Comparison of ENCODE assay signal across 9 mouse cellular contexts in genomic region chr11:84525421-84526274, GRCm38 (mm10). TPM values are rescaled to one million over a fixed set of nuclear protein-coding genes. Genes with fewer than 3 reads are reported as not detected.
DNase-seq lines count a peak whose midpoint lies in the region; ATAC-seq and TF ChIP-seq lines count a peak whose summit lies in the region.
"Had no signal": no experiment of that assay in that cellular context is flagged by ENCODE, and none has a peak within 500 bp of the region (broad histone marks: within the 10 kb centered on the region; RNA-seq: fewer than 3 reads in every experiment).

TSS of gene Lhx1 (minus strand) at chr11:84525535.

- H3K9me3 ChIP-seq in forebrain, embryonic 12.5 days: no peaks in the 10 kb centered on the region
- H3K9me3 ChIP-seq in midbrain, embryonic 14.5 days (ENCODE audit: control insufficient read depth, low read length): no peaks in the 10 kb centered on the region

- H3K4me1 ChIP-seq in heart, adult 2 months (ENCODE audit: control insufficient read depth, insufficient read depth, low read length): no peaks in the 10 kb centered on the region; the same call in 1 of the 2 replicates
- peaks cover 49% of the 10 kb centered on the region for H3K4me1 ChIP-seq in forebrain, embryonic 12.5 days
- H3K4me1 ChIP-seq in kidney, adult 2 months (ENCODE audit: control insufficient read depth, insufficient read depth, low read length): peaks cover 5% of the 10 kb centered on the region; the same call in 1 of the 2 replicates
- H3K4me1 ChIP-seq in midbrain, embryonic 14.5 days (ENCODE audit: control insufficient read depth, insufficient read depth, low read length): peaks cover 7% of the 10 kb centered on the region

- no peak for TF ChIP-seq EP300 in heart, adult 2 months (IDR thresholded peaks at IDR 0.05; ENCODE audit: insufficient read depth, low read depth, low read length)

- H3K4me3 ChIP-seq in heart, adult 2 months: peak within 1 kb of the TSS; percentile 40
- peak within 1 kb of the TSS; percentile 46 for H3K4me3 ChIP-seq in forebrain, embryonic 12.5 days (replicated peaks)
- peak within 1 kb of the TSS; percentile 93 for H3K4me3 ChIP-seq in kidney, adult 2 months (ENCODE audit: insufficient read depth, low read depth, low read length)
- H3K4me3 ChIP-seq in midbrain, embryonic 14.5 days (replicated peaks; ENCODE audit: low read depth, low read length): peak within 1 kb of the TSS; percentile 57

- peak; percentile 93 for ATAC-seq in forebrain, embryonic 12.5 days (ENCODE audit: low FRiP score)
- ATAC-seq in midbrain, embryonic 14.5 days (ENCODE audit: low FRiP score, low TSS enrichment): peak; percentile 89

- H3K27ac ChIP-seq in heart, adult 2 months: no peak within 1 kb of the TSS
- peak within 1 kb of the TSS; percentile 50; the same call in 1 of the 2 replicates for H3K27ac ChIP-seq in forebrain, embryonic 12.5 days
- H3K27ac ChIP-seq in kidney, adult 2 months (ENCODE audit: insufficient read depth, low read depth, low read length): peak within 1 kb of the TSS; percentile 93
- peak within 1 kb of the TSS; percentile 90 for H3K27ac ChIP-seq in midbrain, embryonic 14.5 days (replicated peaks; ENCODE audit: low read depth, low read length)
- H3K27ac ChIP-seq: macrophage had no signal

- peak; percentile 25 to 45 for DNase-seq in heart, adult 2 months
- no peak for DNase-seq in heart, adult 8-10 months (ENCODE audit: low spot score)
- DNase-seq in brain, adult 2 months (ENCODE audit: low read depth, low spot score): peak; percentile 93
- peak; percentile 93 for DNase-seq in kidney, adult 2 months
- peak; percentile 95 for DNase-seq in midbrain, embryonic 14.5 days
- DNase-seq in adipocyte (ENCODE audit: low spot score): no peak
- no peak for DNase-seq in layer of hippocampus, postnatal 10 days (ENCODE audit: low spot score in 2 of 2)

- no peak for TF ChIP-seq POLR2A in heart, adult 2 months (IDR thresholded peaks at IDR 0.05; ENCODE audit: insufficient read depth, low read depth, low read length)
- peak; percentile 66 for TF ChIP-seq POLR2A in kidney, adult 2 months (IDR thresholded peaks at IDR 0.05; ENCODE audit: low read depth, low read length)

- no peaks in the 10 kb centered on the region for H3K79me2 ChIP-seq in heart, adult 2 months (replicated peaks; ENCODE audit: control insufficient read depth, insufficient read depth, low read length)

- WGBS in heart, adult 2 months: 1% methylated on average over 64 of the region's 64 CpGs
- WGBS in forebrain, embryonic 12.5 days: under 1% methylated on average over 64 of the region's 64 CpGs
- 1% methylated on average over 64 of the region's 64 CpGs for WGBS in kidney, adult 2 months
- WGBS in midbrain, embryonic 14.5 days: under 1% methylated on average over 64 of the region's 64 CpGs

- intact Hi-C loops in heart, adult 2 months (cut with DNase I): no loop called here

- TF ChIP-seq CTCF in heart, adult 2 months (IDR thresholded peaks at IDR 0.05): no peak
- TF ChIP-seq CTCF in kidney, adult 2 months (conservative IDR thresholded peaks at IDR 0.05; ENCODE audit: insufficient read depth, insufficient read length, low read depth, low read length): no peak

- peak within 1 kb of the TSS; percentile 85 for H3K4me2 ChIP-seq in forebrain, embryonic 12.5 days
- H3K4me2 ChIP-seq in midbrain, embryonic 14.5 days (ENCODE audit: low read length): peak within 1 kb of the TSS; percentile 71

- H3K36me3 ChIP-seq in heart, adult 2 months (ENCODE audit: control insufficient read depth, insufficient read depth, low read length): no peaks in the 10 kb centered on the region
- no peaks in the 10 kb centered on the region for H3K36me3 ChIP-seq in forebrain, embryonic 12.5 days (replicated peaks)
- H3K36me3 ChIP-seq in kidney, adult 2 months (ENCODE audit: control insufficient read depth, insufficient read depth, low read length): no peaks in the 10 kb centered on the region
- 0 out of 2 replicates have a peak, but pooled peaks cover 7% of the 10 kb centered on the region for H3K36me3 ChIP-seq in midbrain, embryonic 14.5 days (ENCODE audit: control insufficient read depth, insufficient read depth, low read length)

- no peak within 1 kb of the TSS for H3K9ac ChIP-seq in heart, adult 2 months (ENCODE audit: low read depth, low read length)
- H3K9ac ChIP-seq in forebrain, embryonic 12.5 days: peak within 1 kb of the TSS; percentile 56
- peak within 1 kb of the TSS; percentile 66 for H3K9ac ChIP-seq in midbrain, embryonic 14.5 days (replicated peaks; ENCODE audit: low read length)

- H3K27me3 ChIP-seq in heart, adult 2 months (ENCODE audit: control insufficient read depth, insufficient read depth, low read length): peaks cover 60% of the 10 kb centered on the region
- peaks cover 100% of the 10 kb centered on the region for H3K27me3 ChIP-seq in forebrain, embryonic 12.5 days
- 0 out of 2 replicates have a peak, but pooled peaks cover 2% of the 10 kb centered on the region for H3K27me3 ChIP-seq in kidney, adult 2 months (replicated peaks; ENCODE audit: control insufficient read depth, insufficient read depth, low read length)
- peaks cover 80% of the 10 kb centered on the region for H3K27me3 ChIP-seq in midbrain, embryonic 14.5 days (ENCODE audit: control insufficient read depth, insufficient read depth, low read length)

RNA-seq across cellular contexts. Expression of gene Lhx1, which starts in this region (rescaled TPM):
- not detected for total RNA-seq in heart, adult 2 months (2021)
- polyA plus RNA-seq in heart, adult 2 months (2012; rRNA removed): not detected in 2 replicates
- total RNA-seq in heart, adult 8-10 months (2022): not detected
- 16.4 and 16.8 TPM in 2 replicates for polyA plus RNA-seq in forebrain, embryonic 12.5 days (2016; fragmentation: Nextera tagmentation; extraction: Ambion mirVana)
- polyA plus RNA-seq in kidney, adult 2 months (2012; rRNA removed): 12.8 and 16.7 TPM in 2 replicates
- polyA plus RNA-seq in midbrain, embryonic 14.5 days (2014; fragmentation: Nextera tagmentation; extraction: Ambion mirVana): 49.8 and 53.0 TPM in 2 replicates
- 1 to 10 TPM; 1.3 to 2.0 TPM for total RNA-seq in layer of hippocampus, postnatal 10 days (2021)
- polyA plus RNA-seq: macrophage had no signal

Comparison
In these comparisons a context has a peak if more than half of its experiments do, and no peak if none do; other contexts are left out.
1. RNA of gene Lhx1 (polyA plus RNA-seq): 49.8 to 53.0 TPM in midbrain, embryonic 14.5 days, 16.4 to 16.8 TPM in forebrain, embryonic 12.5 days and 12.8 to 16.7 TPM in kidney, adult 2 months; not detected in heart, adult 2 months; every median in the first group is over 10 times any median in the second.
2. Peak in DNase-seq and H3K4me3 ChIP-seq in heart, adult 2 months; RNA of the gene not detected or under 1 TPM.
3. DNase-seq: peak in brain, adult 2 months (single experiment), kidney, adult 2 months (single experiment) and midbrain, embryonic 14.5 days (single experiment); none in heart, adult 8-10 months (single experiment), adipocyte (single experiment) and layer of hippocampus, postnatal 10 days (0 of 2).
4. H3K4me3 ChIP-seq: peak in every context shown above with its lines; median percentile 93 in kidney, adult 2 months; 57 in midbrain, embryonic 14.5 days; 46 in forebrain, embryonic 12.5 days; 40 in heart, adult 2 months.